Mouse (Mus musculus) adrenal gland (tissue): ENCODE measurements around the gene Zfp697.
"Not testable (repeated sequence)": the region's sequence is repeated elsewhere in the genome, so short reads cannot be mapped to it uniquely, and the experiment has no call there.

ENCODE experiments used
- intact Hi-C: fragments of 180-260 bp; cut with DNase I; formaldehyde crosslinking; loops from one replicate; pipeline ENCODE4 v1.15.1; 2025
- long read RNA-seq, 2 experiments: library from polyadenylated mRNA; unstranded; transcript quantifications; one replicate each; pipeline ENCODE4 v2.0.0; 2020; ENCODE audit warnings: borderline replicate concordance in 1 of 2; ENCODE audit not compliant: insufficient replicate concordance in 1 of 2

Zfp697 gene
- long read RNA-seq, experiment 1, transcript Zfp697-203 (2 exons, 2,351 nt) = major isoform, 6 of 9 reads
- long read RNA-seq, experiment 1, partial matches to known transcripts = 0 of 9 reads
- long read RNA-seq, experiment 1, other reads (novel, unspliced or antisense) = 3 of 9 reads
- long read RNA-seq, experiment 2, partial matches to known transcripts = 2 of 8 reads
- long read RNA-seq, experiment 2, other reads (novel, unspliced or antisense) = 2 of 8 reads

GRCm38 (mm10) chr3:98382246-98382939, at the start of gene Zfp697:
Gene Zfp697, plus strand, starts transcription at chr3:98382461.
- intact Hi-C loops = loop anchor here (5.0 kb wide), 1 partner anchor 45 kb away; no protein-coding TSS in a partner anchor

- intact Hi-C loops = no loop called here
Observed at GRCm38 (mm10) chr3:98334010-98334409, 48.3 kb upstream of the Zfp697 start.

- intact Hi-C loops = no loop called here
Observed at GRCm38 (mm10) chr3:98335331-98335730, 46.9 kb upstream of the Zfp697 start.

GRCm38 (mm10) chr3:98335886-98336285, 46.4 kb upstream of the Zfp697 start:
- intact Hi-C loops = no loop called here

GRCm38 (mm10) chr3:98336661-98337654, 45.3 kb upstream of the Zfp697 start:
- intact Hi-C loops = no loop called here

- intact Hi-C loops = no loop called here
Observed at GRCm38 (mm10) chr3:98338584-98339041, 43.6 kb upstream of the Zfp697 start.

- intact Hi-C loops = no loop called here
Observed at GRCm38 (mm10) chr3:98339097-98339705, 43.1 kb upstream of the Zfp697 start.

- intact Hi-C loops = not testable (repeated sequence)
Observed at GRCm38 (mm10) chr3:98339706-98340109, 42.6 kb upstream of the Zfp697 start, which contains the start of gene Phgdh. Gene Phgdh, minus strand, starts transcription at chr3:98339990.

- intact Hi-C loops = no loop called here
Observed at GRCm38 (mm10) chr3:98340818-98341594, 41.3 kb upstream of the Zfp697 start.

GRCm38 (mm10) chr3:98343235-98343634, 39.0 kb upstream of the Zfp697 start:
- intact Hi-C loops = no loop called here

- intact Hi-C loops = no loop called here
Observed at GRCm38 (mm10) chr3:98348106-98348505, 34.2 kb upstream of the Zfp697 start.

GRCm38 (mm10) chr3:98348705-98349104, 33.6 kb upstream of the Zfp697 start:
- intact Hi-C loops = no loop called here

GRCm38 (mm10) chr3:98353892-98354291, 28.4 kb upstream of the Zfp697 start:
- intact Hi-C loops = loop anchor here (10.0 kb wide), 1 partner anchor 621 kb away; no protein-coding TSS in a partner anchor

- intact Hi-C loops = loop anchor here (10.0 kb wide), 1 partner anchor 619 kb away; no protein-coding TSS in a partner anchor
Observed at GRCm38 (mm10) chr3:98355344-98356025, 26.8 kb upstream of the Zfp697 start.

GRCm38 (mm10) chr3:98356026-98356365, 26.3 kb upstream of the Zfp697 start:
- intact Hi-C loops = loop anchor here (10.0 kb wide), 1 partner anchor 619 kb away; no protein-coding TSS in a partner anchor

GRCm38 (mm10) chr3:98356632-98357370, 25.5 kb upstream of the Zfp697 start:
- intact Hi-C loops = loop anchor here (10.0 kb wide), 1 partner anchor 618 kb away; no protein-coding TSS in a partner anchor

- intact Hi-C loops = loop anchor here (5.0 kb wide), 1 partner anchor 65 kb away; no protein-coding TSS in a partner anchor
Observed at GRCm38 (mm10) chr3:98362753-98363152, 19.5 kb upstream of the Zfp697 start.

- intact Hi-C loops = no loop called here
Observed at GRCm38 (mm10) chr3:98366086-98366485, 16.2 kb upstream of the Zfp697 start.

- intact Hi-C loops = no loop called here
Observed at GRCm38 (mm10) chr3:98366823-98367222, 15.4 kb upstream of the Zfp697 start.
